Mouse (Mus musculus) adrenal gland, postnatal 36 days (tissue): Measurements from ENCODE around the gene Espn. TPM values are rescaled to one million over a fixed set of nuclear protein-coding genes. Genes with fewer than 3 reads are reported as not detected.
A peak's percentile ranks its signal among the peaks of the same experiment; 100 is the strongest.

ENCODE experiments used
- DNase-seq, 2 experiments: peaks; one replicate each; pipeline ENCODE4 v3.0.0; 2021; ENCODE audit warnings: mixed read lengths in 1 of 2
- total RNA-seq, 2 experiments: library from RNA; stranded (reverse); gene quantifications; 2 replicates each; pipeline ENCODE4 v1.2.3; 2021

Espn gene
- total RNA-seq, 2 experiments from 2014 or later = 1.2 to 1.5 TPM

DNA sequence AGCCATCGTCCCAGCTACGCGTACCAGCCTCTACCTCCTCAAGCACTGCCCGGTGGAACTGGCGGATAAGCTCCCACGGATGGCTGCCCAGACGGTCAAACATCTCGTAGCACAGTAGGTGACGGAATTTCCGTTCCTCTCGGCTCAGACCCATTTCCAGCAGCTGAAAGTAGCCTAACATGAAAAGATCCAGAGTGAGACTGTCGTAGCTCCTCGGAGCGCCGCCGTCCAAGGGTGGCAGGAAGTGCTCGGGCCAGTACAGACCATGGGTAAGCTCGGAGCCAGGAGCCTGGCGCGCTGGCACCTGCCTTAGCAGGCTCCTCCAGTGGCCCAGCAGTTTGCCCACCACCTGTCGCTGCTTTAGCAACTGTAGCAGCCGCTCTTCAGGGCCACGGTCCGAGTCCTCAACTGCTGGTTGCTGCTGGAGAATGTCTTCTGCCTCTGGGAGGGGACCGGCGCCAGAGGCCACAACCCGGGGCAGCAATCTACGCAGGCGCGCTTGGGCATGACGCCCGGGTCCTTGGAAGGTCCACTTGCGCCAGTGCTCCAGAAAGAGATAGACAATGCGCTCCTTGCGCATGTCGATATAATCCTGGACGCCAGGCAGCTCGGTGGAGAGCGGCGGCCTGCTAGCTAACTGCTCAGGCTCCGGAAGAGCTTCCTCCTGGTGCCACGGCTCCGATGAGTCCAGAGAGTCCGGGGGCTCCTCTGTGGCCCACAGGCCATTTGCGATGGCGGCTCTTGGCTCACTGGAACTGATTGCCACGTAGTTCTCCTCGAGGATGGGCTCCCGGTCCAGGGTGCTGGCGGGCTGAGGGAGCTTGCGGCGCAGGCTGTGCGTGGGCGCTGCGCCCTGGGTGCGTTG is 26.8 kb downstream of the Espn start:
- peak; percentile 76 to 84 for DNase-seq

DNA sequence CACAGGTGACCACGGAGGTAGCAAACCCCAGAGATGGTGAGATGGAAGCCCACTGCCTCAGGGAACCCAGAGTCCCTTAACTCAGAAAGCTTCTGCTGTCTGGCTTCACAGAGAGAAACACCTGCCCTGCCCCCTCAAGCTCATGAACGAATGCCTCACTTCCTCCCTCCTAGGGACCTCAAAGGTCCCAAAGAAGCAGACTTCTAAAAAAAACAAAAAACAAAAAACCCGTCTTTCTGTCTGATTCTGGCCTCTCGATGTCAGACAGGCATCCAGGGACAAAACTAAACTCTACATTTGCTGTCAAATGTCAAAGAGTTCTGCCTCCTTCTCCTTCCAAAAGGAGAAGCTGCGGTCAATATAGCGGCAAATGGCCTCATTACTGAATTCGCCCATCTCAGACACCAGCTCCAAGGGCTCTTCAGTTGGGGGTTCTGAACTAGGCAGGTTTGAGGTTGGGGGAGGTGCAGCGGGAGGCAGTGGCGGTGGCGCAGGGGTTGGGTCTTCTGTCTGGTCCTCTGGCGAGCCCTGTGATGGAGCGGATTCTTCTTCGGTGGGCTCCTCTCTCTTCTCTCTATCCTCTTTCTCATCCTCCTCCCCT is 27.7 kb downstream of the Espn start:
- DNase-seq = no peak

DNA sequence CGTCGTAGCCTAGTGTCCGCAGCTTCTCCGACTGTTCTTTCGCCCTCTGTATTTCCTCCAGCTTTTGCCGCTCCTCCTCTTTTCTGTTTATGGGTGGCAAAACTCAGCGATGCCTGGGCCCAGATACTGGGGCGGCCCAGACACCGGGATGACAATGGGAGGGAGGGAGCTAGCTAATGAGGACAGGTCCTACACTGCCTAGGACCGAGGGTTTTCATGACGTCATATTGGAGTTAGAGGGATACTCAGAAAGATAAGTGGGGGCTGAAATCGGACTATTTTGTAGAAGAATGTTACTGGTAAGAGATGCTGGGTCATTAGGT is 31.0 kb downstream of the Espn start:
- no peak for DNase-seq

DNA sequence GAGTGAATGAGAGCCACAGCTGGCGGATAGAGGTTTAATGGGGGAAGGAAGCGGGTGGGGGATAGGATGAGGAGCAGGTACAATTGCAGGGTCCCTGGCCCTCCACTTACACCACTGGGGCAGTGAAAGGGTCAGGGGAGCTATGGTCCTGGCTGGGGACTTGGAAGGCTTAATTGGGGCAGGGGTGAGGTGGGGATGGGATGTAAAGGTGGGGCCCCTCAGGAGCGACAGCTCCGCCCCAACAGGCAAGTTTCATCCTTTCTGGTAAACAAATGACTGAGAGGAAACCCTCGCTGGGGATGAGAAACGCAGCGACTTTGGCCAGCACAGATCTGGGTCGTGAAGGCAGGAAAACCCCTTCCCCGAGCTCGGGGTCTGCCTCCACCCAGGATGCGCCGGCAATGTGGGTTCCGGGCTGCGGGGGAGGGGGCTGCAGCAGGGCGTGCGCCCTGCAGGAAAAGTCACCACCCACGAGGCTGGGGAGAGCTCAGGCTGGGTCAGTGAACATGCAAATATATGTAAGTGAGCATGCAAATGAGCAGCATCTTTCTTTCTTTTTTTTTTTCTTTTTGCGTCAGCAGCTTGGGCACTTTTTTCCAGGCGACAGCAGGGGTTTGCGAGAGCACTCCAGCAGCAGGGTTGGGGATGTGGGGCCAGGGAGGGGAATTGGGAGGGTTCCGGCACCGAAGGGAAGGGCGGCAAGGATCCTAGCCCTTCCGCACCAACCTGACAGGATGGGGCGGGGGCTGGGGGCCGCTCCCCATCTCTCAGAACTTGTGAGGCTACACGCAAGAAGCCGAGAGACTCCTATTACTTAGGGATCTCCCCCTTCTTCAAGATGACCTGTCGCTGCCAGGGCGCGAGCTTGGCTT is 31.6 kb downstream of the Espn start:
- DNase-seq = no peak

DNA sequence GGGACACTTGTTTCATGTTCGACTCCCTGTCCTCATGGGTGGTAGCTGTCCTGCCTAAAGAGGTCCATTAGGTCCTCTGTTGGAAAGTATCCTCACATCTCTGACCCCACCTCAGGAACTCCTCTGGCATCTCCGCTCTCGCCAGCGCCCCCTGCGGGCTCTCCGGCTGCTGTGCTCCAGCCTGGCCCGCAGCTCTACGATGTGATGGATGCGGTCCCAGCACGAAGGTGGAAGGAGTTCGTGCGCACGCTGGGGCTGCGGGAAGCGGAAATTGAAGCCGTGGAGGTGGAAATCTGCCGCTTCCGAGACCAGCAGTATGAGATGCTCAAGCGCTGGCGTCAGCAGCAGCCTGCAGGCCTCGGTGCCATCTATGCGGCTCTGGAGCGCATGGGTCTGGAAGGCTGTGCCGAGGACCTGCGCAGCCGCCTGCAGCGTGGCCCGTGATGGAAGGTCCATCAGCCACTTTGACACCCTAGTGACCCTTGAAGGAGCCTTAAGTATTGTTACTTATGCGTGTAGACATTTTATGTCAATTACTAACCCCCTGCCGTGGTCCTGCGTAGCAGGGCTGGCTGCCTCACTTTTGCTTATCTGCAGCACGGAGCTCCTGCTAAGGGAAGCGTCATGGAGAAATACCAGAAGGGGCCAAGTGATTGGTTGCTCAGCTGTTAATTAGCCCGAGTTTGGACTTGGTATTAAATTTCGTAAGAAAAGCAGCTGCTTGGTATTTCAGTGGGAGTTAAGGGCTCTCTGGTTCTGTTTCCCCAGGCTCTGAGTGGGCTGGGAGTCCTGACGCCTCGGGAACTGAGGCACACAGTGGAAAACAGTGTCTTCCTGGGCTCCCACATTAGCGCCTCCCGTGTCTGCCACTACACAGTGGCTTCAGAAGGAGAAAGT is 32.5 kb downstream of the Espn start:
- peak; percentile 52 to 72 for DNase-seq

DNA sequence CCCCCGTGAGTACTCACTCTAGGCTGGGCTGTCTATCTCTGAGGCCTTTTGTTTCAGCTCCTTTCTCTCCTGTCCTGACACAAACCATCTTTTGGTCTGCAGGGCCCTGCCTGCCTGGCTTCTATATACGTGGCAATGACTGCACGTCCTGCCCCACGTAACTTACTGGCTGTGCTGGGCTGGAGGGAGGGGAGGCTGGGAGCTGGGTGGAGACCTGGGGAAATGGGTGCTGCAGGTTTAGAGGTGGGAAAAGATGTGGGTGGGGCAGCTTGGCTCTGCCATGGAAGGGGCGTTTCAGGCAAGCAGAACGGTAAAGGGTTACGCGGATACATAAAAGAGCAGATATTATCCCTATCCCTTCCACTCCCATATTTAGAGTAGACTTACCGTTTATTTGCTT is 34.6 kb downstream of the Espn start:
- no peak for DNase-seq

DNA sequence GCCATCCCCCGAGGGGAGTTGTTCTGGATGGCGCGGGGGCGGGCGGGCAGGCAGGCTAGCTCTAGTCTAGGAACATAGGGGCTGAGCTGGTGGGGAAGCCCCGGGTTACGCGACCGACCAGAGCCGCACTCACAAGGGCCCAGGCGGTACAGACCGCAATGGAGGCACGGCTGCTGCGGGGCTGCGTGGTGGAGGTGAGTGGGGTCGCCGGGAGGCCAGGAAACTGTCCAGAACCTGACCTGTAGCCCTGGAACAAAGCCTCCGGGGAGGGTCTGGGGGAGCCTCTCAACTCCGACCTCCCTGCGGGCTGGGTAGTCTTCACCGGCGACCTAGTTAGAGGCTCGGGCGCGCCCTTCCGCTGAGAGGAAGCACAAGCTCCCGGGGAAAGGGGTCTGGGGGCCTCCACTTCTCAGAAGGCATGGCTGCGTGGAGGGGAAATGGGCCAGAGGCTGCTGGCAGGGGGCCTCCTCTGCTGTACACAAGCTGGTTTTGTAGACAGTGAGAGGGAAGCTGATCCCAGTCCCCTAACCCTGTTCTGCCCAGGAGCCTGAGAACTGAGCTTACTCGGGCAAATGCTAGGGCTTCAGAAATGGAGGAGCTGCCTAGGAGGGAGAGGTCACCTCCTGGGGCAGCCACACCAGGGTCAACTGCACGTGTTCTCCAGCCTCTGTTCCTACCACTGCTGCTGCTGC is 36.1 kb downstream of the Espn start, which contains the start of gene Tnfrsf25:
TSS of gene Tnfrsf25 (plus strand) at position 14 of the 692 bp plus-strand sequence.
- no peak for DNase-seq

DNA sequence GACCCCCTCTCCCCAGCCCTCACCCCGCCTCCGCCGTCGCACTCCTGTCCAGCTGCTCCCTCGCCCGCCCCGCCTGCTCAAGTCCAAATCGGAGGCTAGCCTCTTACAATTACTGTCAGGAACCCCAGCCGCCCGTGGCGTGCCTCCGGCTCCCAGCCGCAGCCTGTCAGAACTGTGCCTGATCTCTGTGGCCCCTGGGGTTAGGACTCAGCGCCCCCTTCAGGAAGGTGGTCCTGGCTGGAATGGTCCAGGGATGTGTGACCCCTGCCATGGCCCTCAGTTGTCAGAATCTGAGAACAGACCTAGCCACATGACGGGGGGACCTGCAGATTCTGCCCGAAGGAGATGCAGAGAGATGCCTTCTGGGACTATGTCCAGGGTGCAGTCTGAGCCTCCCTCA is 38.1 kb downstream of the Espn start:
- DNase-seq = no peak

DNA sequence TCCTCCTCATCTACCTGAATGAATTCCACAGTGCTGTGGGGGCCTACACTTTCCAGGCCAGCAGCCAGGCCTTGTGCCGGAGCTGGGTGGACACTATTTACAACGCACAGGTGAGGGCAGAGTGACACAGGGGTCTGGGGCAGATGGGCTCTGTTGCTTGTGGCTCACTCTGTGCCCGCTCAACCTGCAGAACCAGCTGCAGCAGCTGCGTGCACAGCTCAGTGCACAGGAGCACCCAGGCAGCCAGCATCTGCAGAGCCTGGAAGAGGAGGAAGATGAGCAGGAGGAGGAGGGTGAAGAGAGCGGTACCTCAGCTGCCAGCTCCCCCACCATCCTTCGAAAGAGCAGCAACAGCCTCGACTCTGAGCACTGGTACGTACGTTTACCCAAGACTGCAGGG is 39.8 kb downstream of the Espn start:
- DNase-seq = no peak

DNA sequence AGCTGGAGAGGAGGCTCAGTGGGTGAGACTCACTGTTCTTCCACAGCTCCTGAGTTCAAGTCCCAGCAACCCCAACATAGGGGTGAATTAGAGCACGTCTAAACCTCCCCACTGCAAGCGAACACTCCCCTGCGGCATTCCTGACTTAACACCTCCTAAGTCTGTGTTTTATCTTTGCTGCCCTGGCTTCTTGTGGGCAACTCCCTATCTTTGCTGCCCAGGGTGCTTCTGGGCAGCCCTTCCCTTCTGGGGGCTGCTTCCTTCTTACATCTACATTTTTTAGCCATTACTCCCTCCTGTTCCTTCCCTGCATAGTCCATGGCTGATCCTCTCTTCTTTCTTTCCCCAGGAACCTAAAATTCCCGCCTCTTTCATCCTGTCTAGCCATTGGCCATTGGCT is 41.5 kb downstream of the Espn start:
- no peak for DNase-seq

DNA sequence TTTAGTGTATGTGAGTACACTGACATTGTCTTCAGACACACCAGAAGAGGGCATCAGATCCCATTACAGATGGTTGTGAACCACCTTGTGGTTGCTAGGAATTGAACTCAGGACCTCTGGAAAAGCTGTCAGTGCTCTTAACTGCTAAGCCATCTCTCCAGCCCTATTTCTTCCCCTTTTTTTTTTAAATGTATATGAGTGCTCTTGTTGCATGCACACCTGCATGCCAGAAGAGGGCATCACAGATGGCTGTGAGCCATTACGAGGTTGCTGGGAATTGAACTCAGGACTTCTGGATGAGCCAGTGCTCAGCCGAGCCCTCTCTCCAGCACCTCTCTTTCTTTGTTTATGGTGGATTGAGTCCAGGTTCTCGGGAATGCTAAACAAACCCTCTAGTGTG is 42.7 kb downstream of the Espn start:
- no peak for DNase-seq

DNA sequence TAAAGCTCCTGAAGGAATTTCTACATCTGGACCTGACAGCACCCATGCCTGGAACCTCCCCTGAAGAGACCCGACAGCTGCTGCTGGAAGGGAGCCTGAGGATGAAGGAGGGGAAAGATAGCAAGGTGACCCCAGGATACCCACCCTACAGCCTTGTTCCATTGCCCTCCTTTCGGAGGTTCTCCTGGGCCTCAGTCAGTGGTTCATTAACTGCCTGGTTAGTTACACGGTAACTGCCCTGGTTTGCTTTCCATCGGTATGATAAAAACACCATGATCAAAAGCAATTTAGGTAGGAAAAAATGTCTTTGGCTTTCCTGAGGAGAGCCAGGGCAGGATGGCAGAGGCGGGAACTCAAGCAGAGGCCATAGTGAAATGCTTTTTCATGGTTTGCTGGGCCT is 43.5 kb downstream of the Espn start:
- no peak for DNase-seq

DNA sequence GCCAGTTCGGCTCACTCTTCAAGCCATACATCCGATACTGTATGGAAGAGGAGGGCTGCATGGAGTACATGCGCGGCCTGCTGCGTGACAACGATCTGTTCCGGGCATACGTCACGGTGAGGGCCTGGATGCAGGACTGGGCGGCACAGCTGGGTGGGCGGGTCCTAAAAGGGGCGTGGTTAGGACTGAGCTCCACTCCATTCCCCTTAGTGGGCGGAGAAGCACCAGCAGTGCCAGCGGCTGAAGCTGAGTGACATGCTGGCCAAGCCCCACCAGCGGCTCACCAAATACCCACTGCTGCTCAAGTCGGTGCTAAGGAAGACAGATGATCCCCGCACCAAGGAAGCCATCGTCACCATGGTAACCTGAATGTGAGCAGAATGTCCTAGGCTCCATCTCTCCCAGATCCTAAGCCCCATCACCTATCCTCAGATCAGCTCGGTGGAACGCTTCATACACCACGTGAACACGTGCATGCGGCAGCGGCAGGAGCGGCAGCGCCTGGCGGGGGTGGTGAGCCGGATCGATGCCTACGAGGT is 44.1 kb downstream of the Espn start:
- DNase-seq = peak; percentile 89

DNA sequence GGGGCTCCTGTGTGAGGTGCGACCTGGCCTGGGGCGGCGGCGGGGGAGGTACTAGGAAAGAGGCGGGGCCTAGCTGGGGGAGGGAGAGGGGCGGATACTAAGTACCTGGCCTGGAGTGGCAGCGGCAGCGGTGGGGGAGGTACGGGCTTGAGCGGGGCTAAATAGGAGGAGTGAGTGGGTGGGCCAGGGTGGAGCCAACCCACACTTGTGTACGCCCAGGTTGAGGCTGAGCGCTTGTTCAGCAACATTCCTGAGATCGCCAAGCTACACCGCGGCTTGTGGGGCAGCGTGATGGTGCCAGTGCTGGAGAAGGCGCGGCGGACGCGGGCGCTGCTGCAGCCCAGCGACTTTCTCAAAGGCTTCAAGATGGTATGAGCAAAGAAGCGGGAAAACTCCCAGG is 44.7 kb downstream of the Espn start:
- peak in 1 of 2 experiments; percentile 51 for DNase-seq

DNA sequence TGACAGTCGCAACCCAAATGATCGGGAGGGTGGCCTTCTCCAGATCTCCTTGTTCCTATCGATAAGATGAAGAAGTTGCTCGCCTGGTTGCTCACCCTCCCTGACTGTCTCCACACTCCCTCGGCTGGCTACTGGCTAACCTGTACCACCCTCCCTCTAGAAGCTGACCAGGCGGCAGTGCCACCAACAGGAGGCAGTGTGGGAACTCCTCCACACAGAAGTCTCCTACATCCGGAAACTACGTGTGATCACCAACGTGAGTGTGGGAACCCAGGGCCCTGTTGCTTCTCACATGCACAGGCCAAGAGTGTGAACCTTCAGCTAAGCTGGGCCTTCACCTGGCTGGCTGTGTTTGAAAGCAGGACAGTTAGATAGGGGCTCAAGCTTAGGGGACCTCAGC is 45.4 kb downstream of the Espn start:
- no peak for DNase-seq

DNA sequence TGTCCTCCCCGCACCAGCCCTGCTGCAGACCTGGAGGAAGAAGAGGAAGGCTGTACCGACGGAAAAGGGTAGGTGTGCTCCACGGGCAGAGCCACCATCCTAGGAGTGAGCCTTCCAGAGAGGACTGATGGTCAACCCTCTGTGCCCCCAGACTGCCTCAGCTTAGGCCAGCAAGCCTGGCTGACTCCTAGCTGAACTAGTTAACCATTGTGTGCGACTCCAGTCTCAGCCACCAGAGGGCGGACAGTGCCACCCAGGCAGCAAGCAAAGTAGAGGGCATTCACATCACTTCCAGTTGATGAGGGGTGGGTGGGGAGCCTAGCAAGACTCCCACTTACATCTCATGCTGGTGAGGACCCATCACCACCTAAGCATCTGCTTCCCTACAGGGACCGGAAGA is 49.1 kb downstream of the Espn start:
- peak; percentile 78 to 83 for DNase-seq

DNA sequence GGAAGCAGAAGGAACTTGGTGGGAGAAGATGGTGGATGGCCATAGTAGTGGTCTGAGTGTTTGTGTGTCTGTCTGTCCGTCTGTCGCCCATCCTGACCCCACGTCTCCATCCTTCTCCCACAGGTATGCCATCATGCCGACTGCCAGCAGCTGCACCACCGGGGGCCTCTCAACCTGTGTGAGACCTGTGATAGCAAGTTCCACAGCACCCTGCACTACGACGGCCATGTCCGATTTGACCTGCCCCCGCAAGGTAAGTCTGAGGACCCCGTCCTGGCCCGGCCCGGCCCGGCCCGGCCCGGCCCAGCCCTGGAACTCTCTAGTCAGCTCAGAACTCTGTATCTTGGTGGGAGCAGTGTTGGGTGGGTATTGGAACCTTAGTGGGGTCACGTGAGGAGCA is 50.2 kb downstream of the Espn start:
- DNase-seq = no peak

DNA sequence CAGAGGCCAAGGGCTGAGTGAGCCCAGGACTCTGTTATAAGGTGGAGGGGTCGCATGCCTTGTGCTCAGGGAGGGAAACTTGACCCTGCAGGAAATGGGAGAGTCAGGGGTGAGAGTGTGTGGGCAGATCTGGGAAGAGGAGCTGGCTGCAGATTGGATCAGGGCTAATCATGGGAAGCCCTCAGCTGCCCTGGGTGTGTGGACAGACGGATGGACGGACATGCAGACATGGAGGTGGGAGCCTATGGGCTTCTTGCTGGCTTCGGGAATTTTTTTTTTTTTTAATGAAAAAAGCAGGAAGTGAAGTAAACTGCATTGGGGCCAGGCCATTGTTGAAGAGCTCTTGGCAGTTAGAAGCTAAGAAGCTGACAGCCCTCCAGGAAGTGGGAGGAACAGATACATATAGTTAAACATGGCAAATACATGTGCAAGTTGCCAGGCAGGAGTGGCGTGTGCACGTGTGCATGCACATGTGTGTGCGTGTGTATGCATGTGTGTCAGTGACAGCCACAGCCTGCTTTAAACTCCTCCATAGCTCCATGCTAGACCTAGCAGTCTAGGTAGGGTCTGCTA is 51.0 kb downstream of the Espn start:
- no peak for DNase-seq

DNA sequence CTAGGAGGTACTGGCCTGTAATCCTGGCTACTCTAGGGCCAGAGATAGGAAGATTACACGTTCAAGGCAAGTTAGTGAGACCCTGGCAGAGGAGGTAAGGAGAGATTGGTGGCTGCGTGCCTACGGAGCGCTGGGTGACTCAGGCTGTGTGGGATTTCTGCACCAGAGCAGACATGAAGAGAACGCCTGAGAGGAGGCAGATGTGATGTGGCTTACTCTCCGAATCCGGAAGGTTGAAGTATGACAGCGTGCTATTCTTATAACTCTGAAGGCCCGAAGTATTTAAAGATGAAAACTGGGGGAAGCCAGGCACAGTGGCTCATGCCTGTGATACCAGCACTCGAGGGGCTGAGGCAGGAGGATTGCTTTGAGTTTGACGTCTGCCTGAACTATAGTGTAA is 51.6 kb downstream of the Espn start:
- peak in 1 of 2 experiments; percentile 24 for DNase-seq
